Mouse (Mus musculus) heart, embryonic 15.5 days (tissue): ENCODE data around the gene Acss1. TPM values are rescaled to one million over a fixed set of nuclear protein-coding genes. Genes with fewer than 3 reads are reported as not detected.

ENCODE experiments used
- ATAC-seq: fragments of 200-750 bp; cut with Nextera tagmentation; replicated peaks from 2 replicates; pipeline ENCODE4 v1.8.0; 2017; ENCODE audit warnings: low read depth, moderate TSS enrichment; ENCODE audit not compliant: insufficient number of reproducible peaks, insufficient read depth, low FRiP score
- H3K27ac ChIP-seq: fragments of 300-500 bp; sonication (generic); 2 replicates; pipeline ENCODE4 v1.5.1; 2015; ENCODE audit warnings: mild to moderate bottlenecking, inconsistent platforms
- H3K27me3 ChIP-seq: fragments of 300-500 bp; sonication (generic); 2 replicates; pipeline ENCODE4 v1.6.1; 2015; ENCODE audit warnings: inconsistent platforms
- H3K36me3 ChIP-seq: fragments of 300-500 bp; sonication (generic); 2 replicates; pipeline ENCODE4 v1.6.1; 2015; ENCODE audit warnings: mild to moderate bottlenecking, inconsistent platforms
- H3K4me1 ChIP-seq: fragments of 300-500 bp; sonication (generic); replicated peaks from 2 replicates; pipeline ENCODE4 v1.6.1; 2015; ENCODE audit warnings: inconsistent platforms
- H3K4me2 ChIP-seq: fragments of 300-500 bp; sonication (generic); 2 replicates; pipeline ENCODE4 v1.6.1; 2015; ENCODE audit warnings: inconsistent platforms, mild to moderate bottlenecking, moderate library complexity
- H3K4me3 ChIP-seq: fragments of 300-500 bp; sonication (generic); 2 replicates; pipeline ENCODE4 v1.5.1; 2015; ENCODE audit warnings: mild to moderate bottlenecking, inconsistent platforms
- H3K9ac ChIP-seq: fragments of 300-500 bp; sonication (generic); 2 replicates; pipeline ENCODE4 v1.6.1; 2015; ENCODE audit warnings: mild to moderate bottlenecking, inconsistent platforms
- H3K9me3 ChIP-seq: fragments of 300-500 bp; sonication (generic); replicated peaks from 2 replicates; pipeline ENCODE4 v1.6.1; 2016; ENCODE audit warnings: inconsistent platforms
- WGBS: fragments of 180-500 bp; shearing (Covaris S2); methylation state at CpG from one replicate; pipeline ENCODE4 v1.1.7; 2015; ENCODE audit warnings: mixed read lengths; 5-methylcytosine and 5-hydroxymethylcytosine counted together
- polyA plus RNA-seq: library from polyadenylated mRNA; unstranded; fragments of >200 nt; fragmentation: Nextera tagmentation; extraction: Ambion mirVana; gene quantifications from 2 replicates; pipeline ENCODE4 v1.2.1, GENCODE M21; 2015

Gene Acss1
- polyA plus RNA-seq, 1 experiment from 2014 or later = 8.8 TPM

DNA sequence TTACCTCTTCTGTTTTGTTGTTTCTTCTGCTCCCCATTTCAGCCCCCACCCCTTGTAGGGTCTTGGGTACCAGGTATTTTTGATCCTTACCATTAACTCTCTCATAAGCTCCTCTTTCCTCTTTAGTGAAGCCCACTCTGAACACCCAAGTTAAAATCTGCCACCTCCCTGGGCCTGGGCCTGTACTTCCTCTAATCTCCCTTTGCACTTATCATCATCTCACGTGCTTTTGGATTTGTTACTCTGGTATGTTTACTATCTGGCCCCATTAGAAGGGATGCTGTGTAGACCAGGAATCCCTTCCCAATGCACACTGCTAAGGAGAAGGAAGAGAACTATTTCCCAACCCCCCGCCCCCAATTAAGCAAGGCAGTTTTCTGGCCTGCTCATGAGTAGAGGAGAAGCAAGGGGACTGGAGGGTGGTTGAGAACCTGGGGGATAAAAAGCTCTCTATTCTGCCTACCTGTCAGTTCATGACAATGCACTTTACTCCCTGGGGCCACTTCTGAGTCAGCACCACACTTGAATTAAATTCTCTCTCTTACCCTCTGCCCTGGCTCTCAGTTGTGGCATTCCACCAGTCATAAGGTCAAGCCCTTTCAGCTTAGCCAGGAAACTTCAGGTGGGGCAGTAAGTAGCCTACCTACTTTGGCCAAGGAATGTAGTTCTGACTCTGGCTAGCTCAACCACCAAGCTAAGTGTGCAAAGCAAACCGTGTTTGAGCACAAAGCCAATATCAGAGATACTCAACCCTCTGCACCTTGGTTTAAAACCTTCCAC lies 72.7 kb downstream of the Acss1 start:
- no peak for ATAC-seq
- WGBS = 75% methylated on average over 3 of the region's 3 CpGs
- Histone ChIP-seq H3K27ac (no peak overlapping the region), H3K9ac (no peak overlapping the region), H3K36me3 (peaks cover 4% of the 10 kb centered on the region; the same call in 1 of the 2 replicates), H3K4me1 (0 out of 2 replicates have a peak, but pooled peaks cover 3% of the 10 kb centered on the region), H3K9me3 (no peaks in the 10 kb centered on the region), H3K27me3 (no peaks in the 10 kb centered on the region), H3K4me2 (no peak overlapping the region), H3K4me3 (no peak overlapping the region)

DNA sequence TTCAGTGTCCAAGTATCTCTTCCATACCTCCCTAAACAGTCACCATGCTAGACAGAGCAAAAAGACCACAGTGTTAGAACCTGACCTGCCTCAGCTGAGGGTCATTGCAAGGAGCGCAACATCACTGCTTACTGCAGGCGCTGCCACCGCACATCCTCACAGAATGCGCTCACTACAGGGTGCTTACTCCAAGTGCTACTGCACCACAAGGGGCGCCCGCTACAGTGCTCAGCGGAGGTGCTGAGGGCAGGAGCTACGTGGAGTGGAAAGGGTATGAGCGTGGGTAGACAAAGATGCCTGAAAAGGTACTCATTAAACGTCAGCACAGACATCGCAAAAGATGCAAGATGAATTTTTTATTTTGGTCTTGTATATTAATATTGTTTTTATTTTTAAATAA lies 79.2 kb downstream of the Acss1 start:
- H3K4me3 ChIP-seq = no peak overlapping the region
- H3K4me2 ChIP-seq = no peak overlapping the region
- no peak overlapping the region for H3K27ac ChIP-seq
- no peaks in the 10 kb centered on the region for H3K4me1 ChIP-seq
- no peaks in the 10 kb centered on the region for H3K9me3 ChIP-seq
- H3K36me3 ChIP-seq = peaks cover 33% of the 10 kb centered on the region; the same call in 1 of the 2 replicates
- no peak for ATAC-seq
- H3K27me3 ChIP-seq = no peaks in the 10 kb centered on the region
- WGBS = 79% methylated on average over 11 of the region's 11 CpGs
- H3K9ac ChIP-seq = no peak overlapping the region

DNA sequence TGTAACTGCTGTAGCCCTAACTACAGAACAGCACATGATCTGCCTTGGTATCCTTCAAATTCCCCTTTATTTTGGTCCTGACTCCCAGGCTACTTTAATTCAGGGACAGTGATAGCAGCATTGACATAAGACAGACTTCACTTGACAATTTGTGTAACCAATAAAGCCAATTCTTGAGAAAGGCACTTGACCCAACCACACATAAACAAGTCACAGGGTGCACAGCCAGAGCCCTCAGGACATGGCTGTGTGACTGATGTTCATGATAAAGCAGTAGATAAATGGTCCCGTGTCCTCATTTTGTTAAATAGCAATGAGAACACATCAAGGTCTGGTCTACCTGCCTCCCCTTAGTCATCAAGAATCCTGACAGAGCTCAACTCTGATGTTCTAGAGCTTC lies 88.7 kb downstream of the Acss1 start:
- Histone ChIP-seq H3K27ac (no peak overlapping the region), H3K36me3 (peaks cover 8% of the 10 kb centered on the region; the same call in 1 of the 2 replicates), H3K9me3 (no peaks in the 10 kb centered on the region), H3K4me3 (no peak overlapping the region), H3K4me2 (no peak overlapping the region), H3K9ac (no peak overlapping the region), H3K27me3 (no peaks in the 10 kb centered on the region), H3K4me1 (no peaks in the 10 kb centered on the region)
- no peak for ATAC-seq
- 67% methylated on average over 1 of the region's 1 CpGs for WGBS

DNA sequence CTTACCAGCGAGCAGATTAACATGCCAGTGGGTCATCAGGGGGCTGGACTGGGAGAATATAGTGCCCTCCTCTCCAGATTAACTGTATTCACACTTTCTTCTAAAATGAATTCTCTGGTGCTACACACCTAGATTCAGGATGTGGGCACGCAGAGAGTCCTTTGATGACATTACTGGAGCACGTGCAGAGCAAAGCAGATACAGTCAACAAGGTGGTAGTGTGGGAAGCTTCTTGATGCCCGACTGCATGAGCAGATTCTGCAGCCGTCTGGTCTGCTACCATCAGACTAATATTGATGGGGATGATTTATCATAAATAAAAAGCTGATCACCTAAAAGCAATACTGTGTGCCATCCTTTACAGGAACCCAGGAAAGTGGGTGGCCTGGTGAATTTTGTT lies 89.7 kb downstream of the Acss1 start:
- Histone ChIP-seq H3K9ac (no peak overlapping the region), H3K27ac (no peak overlapping the region), H3K9me3 (no peaks in the 10 kb centered on the region), H3K4me2 (no peak overlapping the region), H3K36me3 (peaks cover under 1% of the 10 kb centered on the region; the same call in 1 of the 2 replicates), H3K27me3 (no peaks in the 10 kb centered on the region), H3K4me1 (no peaks in the 10 kb centered on the region), H3K4me3 (no peak overlapping the region)
- ATAC-seq = no peak
- 78% methylated on average over 5 of the region's 5 CpGs for WGBS

DNA sequence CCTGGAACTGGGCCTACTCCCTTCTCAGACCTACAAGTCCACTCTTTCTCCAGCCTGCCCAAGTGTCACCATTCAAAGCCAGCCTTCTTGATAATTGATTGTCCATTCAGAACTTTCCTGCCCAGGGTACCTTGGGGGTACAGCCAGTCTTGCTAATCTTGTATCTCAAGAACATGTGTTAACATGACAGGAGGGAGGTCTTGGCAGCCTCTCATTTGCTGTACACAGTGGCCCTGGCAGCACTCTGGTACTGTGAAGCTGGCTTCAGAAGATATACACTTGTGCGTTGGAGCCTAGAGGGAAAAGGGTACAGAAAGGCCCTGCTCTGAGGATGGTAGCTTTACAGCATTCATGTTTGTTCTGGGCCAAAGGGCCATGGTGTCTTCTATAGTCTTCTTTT lies 92.0 kb downstream of the Acss1 start:
- Histone ChIP-seq H3K27me3 (no peaks in the 10 kb centered on the region), H3K9ac (no peak overlapping the region), H3K36me3 (no peaks in the 10 kb centered on the region), H3K4me1 (no peaks in the 10 kb centered on the region), H3K4me3 (no peak overlapping the region), H3K4me2 (no peak overlapping the region), H3K9me3 (no peaks in the 10 kb centered on the region), H3K27ac (no peak overlapping the region)
- 86% methylated on average over 1 of the region's 1 CpGs for WGBS
- no peak for ATAC-seq

DNA sequence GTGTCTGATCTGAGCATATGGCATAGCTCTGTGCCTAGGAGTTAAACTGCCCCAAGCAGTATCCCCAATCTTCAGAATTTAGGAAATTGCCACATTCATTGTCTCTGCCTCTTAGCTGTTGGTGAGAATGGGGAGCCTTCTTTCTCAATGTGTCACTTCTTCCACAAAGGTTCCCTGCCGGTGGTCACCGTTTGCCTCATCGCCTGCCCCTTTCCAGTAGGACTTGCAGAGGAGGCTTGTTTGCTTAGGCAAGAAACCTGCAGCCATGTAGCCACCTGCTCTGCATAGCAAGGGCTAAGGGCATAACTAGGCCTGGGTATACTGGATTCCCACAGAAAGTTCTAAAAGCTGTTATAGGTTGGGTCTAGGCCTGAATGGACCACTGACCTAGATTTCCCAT lies 95.8 kb downstream of the Acss1 start:
- Histone ChIP-seq H3K27ac (no peak overlapping the region), H3K36me3 (no peaks in the 10 kb centered on the region), H3K4me1 (no peaks in the 10 kb centered on the region), H3K27me3 (no peaks in the 10 kb centered on the region), H3K9me3 (no peaks in the 10 kb centered on the region), H3K4me3 (no peak overlapping the region), H3K9ac (no peak overlapping the region), H3K4me2 (no peak overlapping the region)
- 79% methylated on average over 3 of the region's 3 CpGs for WGBS
- ATAC-seq = no peak

DNA sequence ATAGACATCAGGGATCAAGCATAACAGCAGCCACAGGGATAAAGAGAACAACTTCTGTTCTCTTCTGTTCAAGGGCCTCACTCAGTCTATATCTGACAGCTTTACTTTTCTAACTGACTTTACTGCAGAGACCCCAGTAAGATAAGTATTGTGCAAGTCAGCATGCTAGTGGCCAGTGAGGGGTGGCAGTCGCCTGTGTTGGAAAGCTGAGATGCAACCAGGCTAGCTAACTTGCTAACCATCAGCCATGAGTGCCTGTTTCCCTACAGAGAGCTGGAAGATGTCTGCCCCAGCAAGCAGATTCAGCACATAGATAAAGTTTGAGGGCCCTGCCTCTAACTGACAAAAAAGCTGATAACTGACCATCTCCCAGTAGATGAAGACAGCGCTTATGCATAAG lies 97.5 kb downstream of the Acss1 start:
- Histone ChIP-seq H3K4me2 (no peak overlapping the region), H3K4me3 (no peak overlapping the region), H3K9ac (no peak overlapping the region), H3K4me1 (no peaks in the 10 kb centered on the region), H3K27me3 (no peaks in the 10 kb centered on the region), H3K9me3 (no peaks in the 10 kb centered on the region), H3K36me3 (no peaks in the 10 kb centered on the region), H3K27ac (no peak overlapping the region)
- WGBS = 76% methylated on average over 2 of the region's 2 CpGs
- no peak for ATAC-seq

DNA sequence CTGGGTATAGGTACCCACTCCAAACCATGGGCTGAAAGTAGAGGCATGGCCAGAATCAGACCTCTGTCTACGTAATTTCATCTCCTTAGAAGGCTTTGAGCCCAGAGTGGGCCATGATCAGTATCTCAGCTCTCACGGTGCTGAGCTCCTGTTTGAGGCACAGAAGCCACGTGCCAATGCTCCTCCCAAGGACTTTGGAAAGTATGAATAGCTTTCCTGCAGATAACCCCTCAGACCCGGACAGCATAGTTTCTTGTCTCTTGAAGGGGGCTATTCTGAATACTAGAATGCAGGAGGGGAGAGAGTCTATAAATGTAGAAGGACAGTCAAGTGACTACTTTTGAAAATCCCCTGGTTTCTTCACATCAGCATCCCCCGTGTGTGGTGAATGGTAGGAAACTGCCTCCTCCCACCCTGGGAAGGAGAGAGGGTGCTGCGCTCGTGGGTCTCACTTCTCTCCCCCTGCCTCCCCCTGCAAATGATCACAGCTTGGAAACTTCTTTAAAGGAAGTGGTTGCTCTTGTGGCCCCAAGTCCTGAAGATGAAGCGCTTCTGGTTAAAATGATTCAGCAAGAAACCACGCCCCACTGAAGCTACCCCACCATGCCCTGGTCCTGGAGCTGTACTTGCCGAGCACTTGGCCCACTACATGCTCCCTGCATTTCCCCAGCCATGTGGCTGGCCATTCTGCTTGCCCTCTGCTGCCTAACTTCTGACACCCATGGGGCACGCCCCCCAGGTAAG lies 98.3 kb downstream of the Acss1 start, which contains the start of gene Cst7:
TSS of gene Cst7 (plus strand) at position 569 of the 744 bp plus-strand sequence.
- no peak within 1 kb of the TSS for H3K4me2 ChIP-seq
- no peaks in the 10 kb centered on the region for H3K9me3 ChIP-seq
- ATAC-seq = no peak
- 55% methylated on average over 11 of the region's 11 CpGs for WGBS
- H3K27ac ChIP-seq = no peak within 1 kb of the TSS
- no peak within 1 kb of the TSS for H3K4me3 ChIP-seq
- H3K27me3 ChIP-seq = no peaks in the 10 kb centered on the region
- H3K36me3 ChIP-seq = no peaks in the 10 kb centered on the region
- no peaks in the 10 kb centered on the region for H3K4me1 ChIP-seq
- H3K9ac ChIP-seq = no peak within 1 kb of the TSS

Other genes starting within 250 kb of the Acss1 start
- 3.8 and 4.8 TPM in 2 replicates for gene Zfp442, start 217.0 kb downstream of the Acss1 start, polyA plus RNA-seq
- 0.06 and 0.08 TPM in 2 replicates for gene Zfp345, start 183.4 kb downstream of the Acss1 start, polyA plus RNA-seq
- gene Cst7, start 98.1 kb downstream of the Acss1 start, polyA plus RNA-seq = 0.13 and 1.1 TPM in 2 replicates
- gene Apmap, start 59.9 kb downstream of the Acss1 start, polyA plus RNA-seq = 23.4 and 30.7 TPM in 2 replicates
- gene Vsx1, start 20.9 kb upstream of the Acss1 start, polyA plus RNA-seq = not detected in 2 replicates
- 17.4 and 25.3 TPM in 2 replicates for gene Entpd6, start 80.5 kb upstream of the Acss1 start, polyA plus RNA-seq
- gene Pygb, start 118.2 kb upstream of the Acss1 start, polyA plus RNA-seq = 212 and 233 TPM in 2 replicates
- 34.5 and 45.4 TPM in 2 replicates for gene Abhd12, start 236.2 kb upstream of the Acss1 start, polyA plus RNA-seq
- gene Gins1, start 236.9 kb upstream of the Acss1 start, polyA plus RNA-seq = 21.8 and 23.5 TPM in 2 replicates